Mouse (Mus musculus): ENCODE results near the gene Rabl6. TPM values are rescaled to one million over a fixed set of nuclear protein-coding genes. Genes with fewer than 3 reads are reported as not detected.

The Rabl6 gene
- polyA plus RNA-seq, 1 experiment from 2014 or later = 69.0 TPM

DNA sequence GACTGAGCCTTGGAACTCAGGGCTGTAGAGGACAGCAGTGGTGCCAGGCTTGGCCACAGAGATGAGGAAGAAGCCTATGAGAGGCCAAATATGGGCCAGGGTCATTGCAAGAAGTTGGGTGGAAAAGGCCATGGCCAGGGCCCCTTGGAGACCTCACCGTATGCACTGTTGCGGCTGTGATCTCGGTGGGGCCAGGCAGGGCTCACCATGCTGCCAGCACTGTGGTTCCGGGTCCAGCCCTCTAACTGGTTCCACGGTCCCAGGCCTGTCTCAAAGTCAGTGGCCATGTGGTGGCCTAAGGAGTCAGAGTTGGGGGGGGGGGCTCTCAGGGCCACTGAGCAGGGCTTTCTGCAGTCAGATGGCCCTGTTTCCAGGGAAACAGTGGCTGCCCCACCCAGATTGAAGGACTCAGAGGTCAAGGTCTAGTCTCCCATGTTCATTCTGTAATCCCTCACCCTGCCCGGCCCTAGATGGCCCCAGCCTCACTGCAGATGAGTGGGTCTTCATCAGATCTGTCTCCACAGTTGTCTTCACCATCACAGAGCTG lies 39.8 kb downstream of the Rabl6 start:
- Histone ChIP-seq H3K9me3 (ENCODE audit: control insufficient read depth, low read depth, low read length) (no peaks in the 10 kb centered on the region), H3K36me3 (ENCODE audit: control insufficient read depth, insufficient read depth, low read length) (peaks cover 47% of the 10 kb centered on the region), H3K4me1 (ENCODE audit: control insufficient read depth, insufficient read depth, low read length) (peaks cover 9% of the 10 kb centered on the region), H3K9ac (replicated peaks; ENCODE audit: low read depth, low read length) (no peak overlapping the region), H3K27ac (ENCODE audit: low read length) (no peak overlapping the region), H3K4me3 (ENCODE audit: low read depth, low read length) (no peak overlapping the region), H3K4me2 (replicated peaks; ENCODE audit: low read depth, low read length) (no peak overlapping the region), H3K27me3 (ENCODE audit: control insufficient read depth, insufficient read depth, low read length) (no peaks in the 10 kb centered on the region)
- WGBS = 83% methylated on average over 6 of the region's 6 CpGs
- 0 out of 2 replicates have a peak, but pooled peaks have one; percentile 34 for ATAC-seq (ENCODE audit: insufficient number of reproducible peaks, insufficient read depth, low FRiP score, low read depth)

GRCm38 (mm10) chr2:25566558-25566957 lies 41.8 kb downstream of the Rabl6 start:
- ATAC-seq (ENCODE audit: insufficient number of reproducible peaks, insufficient read depth, low FRiP score, low read depth) = no peak
- WGBS = 82% methylated on average over 6 of the region's 6 CpGs
- H3K4me3 ChIP-seq (ENCODE audit: low read depth, low read length) = no peak overlapping the region

DNA sequence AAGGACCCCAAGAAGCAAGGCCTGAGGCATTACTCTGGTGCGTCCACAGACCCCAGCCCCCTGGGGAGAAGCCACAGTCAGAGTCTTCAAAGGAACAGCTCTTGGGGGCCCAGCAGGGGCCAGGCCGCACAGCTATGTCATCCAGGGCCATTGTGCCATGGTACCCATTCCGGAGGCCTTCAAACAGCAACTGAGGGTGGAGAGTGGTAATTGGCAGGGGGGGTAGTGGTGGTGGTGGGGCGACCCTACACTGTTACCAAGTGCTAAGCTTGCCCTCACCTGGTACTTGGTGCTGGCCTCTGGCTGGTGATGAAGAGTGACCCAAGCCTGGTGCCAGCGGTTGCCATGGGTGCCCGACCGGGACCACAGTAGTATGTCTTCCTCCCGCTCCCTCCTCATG lies 42.6 kb downstream of the Rabl6 start:
- H3K4me3 ChIP-seq (ENCODE audit: low read depth, low read length) = no peak overlapping the region
- WGBS = 91% methylated on average over 8 of the region's 8 CpGs
- H3K4me1 ChIP-seq (ENCODE audit: control insufficient read depth, insufficient read depth, low read length) = no peaks in the 10 kb centered on the region
- H3K9me3 ChIP-seq (ENCODE audit: control insufficient read depth, low read depth, low read length) = no peaks in the 10 kb centered on the region
- peaks cover 62% of the 10 kb centered on the region for H3K36me3 ChIP-seq (ENCODE audit: control insufficient read depth, insufficient read depth, low read length)
- ATAC-seq (ENCODE audit: insufficient number of reproducible peaks, insufficient read depth, low FRiP score, low read depth) = no peak
- no peak overlapping the region for H3K4me2 ChIP-seq (replicated peaks; ENCODE audit: low read depth, low read length)
- no peak overlapping the region for H3K27ac ChIP-seq (ENCODE audit: low read length)
- no peak overlapping the region for H3K9ac ChIP-seq (replicated peaks; ENCODE audit: low read depth, low read length)
- H3K27me3 ChIP-seq (ENCODE audit: control insufficient read depth, insufficient read depth, low read length) = no peaks in the 10 kb centered on the region

More at GRCm38 (mm10) chr2:25566558-25566957, 41.8 kb downstream of the Rabl6 start:
- Histone ChIP-seq H3K4me1 (ENCODE audit: control insufficient read depth, insufficient read depth, low read length) (no peaks in the 10 kb centered on the region), H3K9ac (replicated peaks; ENCODE audit: low read depth, low read length) (no peak overlapping the region), H3K9me3 (ENCODE audit: control insufficient read depth, low read depth, low read length) (no peaks in the 10 kb centered on the region), H3K27ac (ENCODE audit: low read length) (no peak overlapping the region), H3K27me3 (ENCODE audit: control insufficient read depth, insufficient read depth, low read length) (no peaks in the 10 kb centered on the region), H3K36me3 (ENCODE audit: control insufficient read depth, insufficient read depth, low read length) (peaks cover 59% of the 10 kb centered on the region), H3K4me2 (replicated peaks; ENCODE audit: low read depth, low read length) (no peak overlapping the region)

DNA sequence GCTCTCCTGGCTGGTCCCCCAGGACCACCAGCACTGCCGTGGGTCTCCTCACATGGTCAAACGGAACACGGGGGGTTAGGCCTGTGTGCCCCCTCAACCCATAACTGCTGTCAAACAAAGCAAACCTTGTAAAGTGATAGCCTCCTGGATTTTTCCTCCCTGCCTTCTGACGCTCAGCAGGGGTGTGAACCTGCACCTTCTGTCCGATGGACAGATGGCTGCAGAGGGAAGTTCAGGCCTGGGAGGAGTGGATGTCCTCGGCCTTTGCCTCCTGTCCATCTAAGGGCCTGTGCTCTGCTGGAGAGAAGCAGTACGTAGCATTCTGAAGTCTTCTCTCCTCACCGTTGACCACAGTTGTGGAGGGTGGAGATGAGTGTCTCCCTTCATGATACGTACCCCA lies 46.4 kb downstream of the Rabl6 start:
- Histone ChIP-seq H3K9ac (replicated peaks; ENCODE audit: low read depth, low read length) (no peak overlapping the region), H3K4me1 (ENCODE audit: control insufficient read depth, insufficient read depth, low read length) (peaks cover 12% of the 10 kb centered on the region), H3K36me3 (ENCODE audit: control insufficient read depth, insufficient read depth, low read length) (peaks cover 48% of the 10 kb centered on the region), H3K9me3 (ENCODE audit: control insufficient read depth, low read depth, low read length) (no peaks in the 10 kb centered on the region), H3K4me2 (replicated peaks; ENCODE audit: low read depth, low read length) (no peak overlapping the region), H3K27me3 (ENCODE audit: control insufficient read depth, insufficient read depth, low read length) (no peaks in the 10 kb centered on the region), H3K27ac (ENCODE audit: low read length) (no peak overlapping the region), H3K4me3 (ENCODE audit: low read depth, low read length) (no peak overlapping the region)
- WGBS = 75% methylated on average over 9 of the region's 9 CpGs
- no peak for ATAC-seq (ENCODE audit: insufficient number of reproducible peaks, insufficient read depth, low FRiP score, low read depth)

DNA sequence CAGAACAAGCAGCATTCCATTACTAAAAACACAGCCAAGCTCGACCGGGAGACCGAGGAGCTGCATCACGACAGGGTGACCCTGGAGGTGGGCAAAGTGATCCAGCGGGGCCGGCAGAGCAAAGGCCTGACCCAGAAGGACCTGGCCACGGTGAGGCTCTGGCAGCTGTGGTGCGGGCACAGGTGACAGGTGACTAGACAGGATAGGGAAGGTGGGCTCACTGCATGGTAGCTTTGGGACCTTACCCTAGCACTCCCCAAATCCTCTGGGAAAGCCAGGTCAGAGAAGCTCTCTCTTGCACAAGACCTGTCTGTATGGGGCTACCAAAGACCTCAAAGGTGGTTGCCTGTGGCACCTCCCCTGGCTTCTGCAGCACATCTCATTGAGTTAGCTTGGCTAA lies 47.8 kb downstream of the Rabl6 start:
- Histone ChIP-seq H3K27me3 (ENCODE audit: control insufficient read depth, insufficient read depth, low read length) (no peaks in the 10 kb centered on the region), H3K27ac (ENCODE audit: low read length) (no peak overlapping the region), H3K4me3 (ENCODE audit: low read depth, low read length) (no peak overlapping the region), H3K4me2 (replicated peaks; ENCODE audit: low read depth, low read length) (no peak overlapping the region), H3K9ac (replicated peaks; ENCODE audit: low read depth, low read length) (no peak overlapping the region), H3K36me3 (ENCODE audit: control insufficient read depth, insufficient read depth, low read length) (peaks cover 46% of the 10 kb centered on the region), H3K4me1 (ENCODE audit: control insufficient read depth, insufficient read depth, low read length) (peaks cover 16% of the 10 kb centered on the region), H3K9me3 (ENCODE audit: control insufficient read depth, low read depth, low read length) (no peaks in the 10 kb centered on the region)
- WGBS = 93% methylated on average over 8 of the region's 8 CpGs
- ATAC-seq (ENCODE audit: insufficient number of reproducible peaks, insufficient read depth, low FRiP score, low read depth) = no peak

DNA sequence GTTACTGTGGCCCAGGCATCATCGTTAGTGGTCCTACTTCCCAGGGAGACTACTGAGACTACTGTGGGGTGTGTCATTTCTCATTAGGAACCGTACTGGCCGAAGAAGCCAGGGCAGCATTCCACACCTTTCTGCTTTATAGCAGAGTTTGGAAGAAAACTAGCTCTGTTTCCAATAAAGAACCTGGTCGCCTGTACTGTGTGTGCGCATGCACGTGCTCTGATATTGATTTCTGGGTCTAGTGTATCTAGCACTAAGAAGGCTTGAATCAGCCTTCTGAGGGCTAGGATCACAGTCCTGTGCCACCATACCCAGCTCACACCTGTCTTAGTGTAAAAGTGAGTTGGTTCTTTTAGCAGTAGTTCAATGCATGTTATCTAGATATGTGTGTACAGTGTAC lies 49.5 kb downstream of the Rabl6 start:
- 66% methylated on average over 6 of the region's 6 CpGs for WGBS

GRCm38 (mm10) chr2:25557964-25558360 lies 50.4 kb downstream of the Rabl6 start:
- H3K4me1 ChIP-seq (ENCODE audit: control insufficient read depth, insufficient read depth, low read length) = peaks cover 16% of the 10 kb centered on the region
- ATAC-seq (ENCODE audit: insufficient number of reproducible peaks, insufficient read depth, low FRiP score, low read depth) = no peak
- no peaks in the 10 kb centered on the region for H3K27me3 ChIP-seq (ENCODE audit: control insufficient read depth, insufficient read depth, low read length)
- WGBS = under 1% methylated on average over 24 of the region's 24 CpGs
- H3K4me2 ChIP-seq (replicated peaks; ENCODE audit: low read depth, low read length) = peak overlapping the region; percentile 96
- H3K9ac ChIP-seq (replicated peaks; ENCODE audit: low read depth, low read length) = peak overlapping the region; percentile 80
- H3K4me3 ChIP-seq (ENCODE audit: low read depth, low read length) = peak overlapping the region; percentile 95
- peak overlapping the region; percentile 55; the same call in 1 of the 2 replicates for H3K27ac ChIP-seq (ENCODE audit: low read length)
- no peaks in the 10 kb centered on the region for H3K9me3 ChIP-seq (ENCODE audit: control insufficient read depth, low read depth, low read length)
- H3K36me3 ChIP-seq (ENCODE audit: control insufficient read depth, insufficient read depth, low read length) = peaks cover 29% of the 10 kb centered on the region

More for the DNA sequence above, 49.5 kb downstream of the Rabl6 start:
- no peaks in the 10 kb centered on the region for H3K27me3 ChIP-seq (ENCODE audit: control insufficient read depth, insufficient read depth, low read length)
- H3K36me3 ChIP-seq (ENCODE audit: control insufficient read depth, insufficient read depth, low read length) = peaks cover 29% of the 10 kb centered on the region
- no peak overlapping the region for H3K27ac ChIP-seq (ENCODE audit: low read length)
- H3K4me2 ChIP-seq (replicated peaks; ENCODE audit: low read depth, low read length) = peak overlapping the region; percentile 96
- peaks cover 16% of the 10 kb centered on the region for H3K4me1 ChIP-seq (ENCODE audit: control insufficient read depth, insufficient read depth, low read length)
- no peak for ATAC-seq (ENCODE audit: insufficient number of reproducible peaks, insufficient read depth, low FRiP score, low read depth)
- H3K9me3 ChIP-seq (ENCODE audit: control insufficient read depth, low read depth, low read length) = no peaks in the 10 kb centered on the region
- H3K4me3 ChIP-seq (ENCODE audit: low read depth, low read length) = peak overlapping the region; percentile 95
- peak overlapping the region; percentile 80; the same call in 1 of the 2 replicates for H3K9ac ChIP-seq (replicated peaks; ENCODE audit: low read depth, low read length)

- Histone ChIP-seq H3K4me1 (ENCODE audit: control insufficient read depth, insufficient read depth, low read length) (peaks cover 16% of the 10 kb centered on the region), H3K9me3 (ENCODE audit: control insufficient read depth, low read depth, low read length) (no peaks in the 10 kb centered on the region), H3K27me3 (ENCODE audit: control insufficient read depth, insufficient read depth, low read length) (no peaks in the 10 kb centered on the region), H3K36me3 (ENCODE audit: control insufficient read depth, insufficient read depth, low read length) (peaks cover 24% of the 10 kb centered on the region), H3K27ac (ENCODE audit: low read length) (peak within 1 kb of the TSS; percentile 55; the same call in 1 of the 2 replicates), H3K4me3 (ENCODE audit: low read depth, low read length) (peak within 1 kb of the TSS; percentile 95), H3K4me2 (replicated peaks; ENCODE audit: low read depth, low read length) (peak within 1 kb of the TSS; percentile 96), H3K9ac (replicated peaks; ENCODE audit: low read depth, low read length) (peak within 1 kb of the TSS; percentile 80)
- under 1% methylated on average over 61 of the region's 61 CpGs for WGBS
- peak; percentile 98 for ATAC-seq (ENCODE audit: insufficient number of reproducible peaks, insufficient read depth, low FRiP score, low read depth)
These were observed 50.9 kb downstream of the Rabl6 start, which contains the start of gene Edf1 for GRCm38 (mm10) chr2:25557221-25557963. Gene Edf1, plus strand, starts transcription at chr2:25557847.
